Mouse (Mus musculus): ENCODE measurements around the gene Ppp1r9b. TPM values are rescaled to one million over a fixed set of nuclear protein-coding genes. Genes with fewer than 3 reads are reported as not detected.
A peak's percentile ranks its signal among the peaks of the same experiment; 100 is the strongest.

The Ppp1r9b gene
- polyA plus RNA-seq, 1 experiment from 2014 or later: 5.6 TPM

GRCm38 (mm10) chr11:95024439-95025184, 33.8 kb downstream of the Ppp1r9b start:
- Histone ChIP-seq H3K9ac (ENCODE audit: low read depth, low read length) (no peak overlapping the region), H3K36me3 (ENCODE audit: control insufficient read depth, insufficient read depth, low read length) (peaks cover 4% of the 10 kb centered on the region; the same call in 1 of the 2 replicates), H3K9me3 (ENCODE audit: control insufficient read depth, low read length) (no peaks in the 10 kb centered on the region), H3K4me2 (ENCODE audit: low read depth, low read length) (no peak overlapping the region), H3K27ac (ENCODE audit: low read length) (no peak overlapping the region), H3K4me3 (ENCODE audit: low read length) (no peak overlapping the region), H3K27me3 (replicated peaks; ENCODE audit: control insufficient read depth, insufficient read depth, low read length) (no peaks in the 10 kb centered on the region), H3K4me1 (ENCODE audit: control insufficient read depth, insufficient read depth, low read length) (no peaks in the 10 kb centered on the region)
- no peak for ATAC-seq
- 72% methylated on average over 29 of the region's 29 CpGs for WGBS

DNA sequence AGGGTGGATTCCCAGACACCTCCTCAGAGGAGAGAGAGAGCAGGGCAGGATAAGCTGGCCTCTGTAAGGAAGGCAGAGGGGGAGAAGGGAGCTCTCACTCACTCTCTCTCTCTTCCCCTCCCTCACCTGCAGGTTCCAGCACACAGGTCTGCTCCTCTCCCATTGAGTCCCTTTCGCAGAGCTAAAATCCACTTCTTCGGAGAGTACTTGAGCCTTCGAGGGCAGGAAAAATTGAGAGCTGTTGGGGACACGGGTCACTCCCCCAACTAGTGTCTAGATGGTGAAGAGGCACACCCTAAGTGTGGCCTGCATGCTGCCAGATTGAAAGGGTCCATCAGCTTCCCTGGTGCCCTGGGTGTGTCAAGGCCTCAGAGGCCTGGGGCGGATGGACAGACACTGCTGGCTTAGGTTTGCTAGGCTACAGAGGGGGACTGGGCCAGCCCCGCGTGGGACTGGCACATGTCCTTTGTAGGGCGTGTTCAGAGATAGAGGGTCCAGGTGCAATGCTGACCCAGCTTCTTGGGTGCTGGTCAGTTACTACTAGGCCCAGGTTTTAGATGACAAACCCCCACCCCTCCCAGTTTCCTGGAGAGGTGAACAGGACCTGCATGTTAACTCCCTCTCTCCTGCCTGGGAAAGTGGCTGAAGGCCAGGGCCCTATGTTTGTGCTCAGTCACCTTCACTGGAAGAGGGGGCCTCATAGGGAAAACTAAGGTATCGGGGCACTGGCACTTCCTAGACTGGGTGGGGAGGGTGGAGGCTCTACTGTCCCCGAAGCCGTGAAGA, 34.6 kb downstream of the Ppp1r9b start:
- H3K36me3 ChIP-seq (ENCODE audit: control insufficient read depth, insufficient read depth, low read length): peaks cover 4% of the 10 kb centered on the region; the same call in 1 of the 2 replicates
- no peaks in the 10 kb centered on the region for H3K9me3 ChIP-seq (ENCODE audit: control insufficient read depth, low read length)
- H3K27me3 ChIP-seq (replicated peaks; ENCODE audit: control insufficient read depth, insufficient read depth, low read length): no peaks in the 10 kb centered on the region
- 84% methylated on average over 11 of the region's 11 CpGs for WGBS
- no peak overlapping the region for H3K4me3 ChIP-seq (ENCODE audit: low read length)
- no peak overlapping the region for H3K9ac ChIP-seq (ENCODE audit: low read depth, low read length)
- ATAC-seq: no peak
- no peak overlapping the region for H3K27ac ChIP-seq (ENCODE audit: low read length)
- no peaks in the 10 kb centered on the region for H3K4me1 ChIP-seq (ENCODE audit: control insufficient read depth, insufficient read depth, low read length)
- no peak overlapping the region for H3K4me2 ChIP-seq (ENCODE audit: low read depth, low read length)

DNA sequence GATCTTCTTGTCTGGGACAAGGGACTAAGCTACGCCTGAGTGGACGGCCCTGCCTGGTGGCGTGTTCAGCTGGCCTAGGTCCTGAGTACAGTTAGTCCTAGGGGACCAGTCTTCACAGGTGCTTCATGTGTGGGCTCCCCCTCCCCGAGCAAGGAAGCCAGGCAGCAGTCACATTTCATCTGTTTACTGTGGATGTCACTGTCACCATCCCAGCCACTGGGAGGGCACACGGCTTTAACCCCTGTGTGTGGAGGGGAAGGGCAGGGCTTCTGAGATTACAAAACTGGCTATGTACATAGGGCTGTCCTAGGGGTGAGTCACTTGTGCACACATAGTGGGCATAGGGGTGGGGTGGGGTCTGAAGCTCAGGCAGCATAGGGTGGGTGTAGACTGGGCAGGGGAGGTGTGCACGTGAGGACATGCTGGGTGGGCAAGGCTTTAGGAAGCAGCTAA, 35.3 kb downstream of the Ppp1r9b start:
- 65% methylated on average over 6 of the region's 6 CpGs for WGBS
- H3K36me3 ChIP-seq (ENCODE audit: control insufficient read depth, insufficient read depth, low read length): peaks cover 4% of the 10 kb centered on the region; the same call in 1 of the 2 replicates
- H3K4me1 ChIP-seq (ENCODE audit: control insufficient read depth, insufficient read depth, low read length): no peaks in the 10 kb centered on the region
- H3K27ac ChIP-seq (ENCODE audit: low read length): no peak overlapping the region
- no peaks in the 10 kb centered on the region for H3K27me3 ChIP-seq (replicated peaks; ENCODE audit: control insufficient read depth, insufficient read depth, low read length)
- H3K4me3 ChIP-seq (ENCODE audit: low read length): no peak overlapping the region
- H3K9me3 ChIP-seq (ENCODE audit: control insufficient read depth, low read length): no peaks in the 10 kb centered on the region
- no peak overlapping the region for H3K4me2 ChIP-seq (ENCODE audit: low read depth, low read length)
- 0 out of 2 replicates have a peak, but pooled peaks have one; percentile 19 for ATAC-seq
- H3K9ac ChIP-seq (ENCODE audit: low read depth, low read length): no peak overlapping the region

GRCm38 (mm10) chr11:95026849-95027248, 36.0 kb downstream of the Ppp1r9b start:
- 82% methylated on average over 6 of the region's 6 CpGs for WGBS
- no peaks in the 10 kb centered on the region for H3K9me3 ChIP-seq (ENCODE audit: control insufficient read depth, low read length)
- H3K4me1 ChIP-seq (ENCODE audit: control insufficient read depth, insufficient read depth, low read length): no peaks in the 10 kb centered on the region
- H3K36me3 ChIP-seq (ENCODE audit: control insufficient read depth, insufficient read depth, low read length): peaks cover 4% of the 10 kb centered on the region; the same call in 1 of the 2 replicates
- no peaks in the 10 kb centered on the region for H3K27me3 ChIP-seq (replicated peaks; ENCODE audit: control insufficient read depth, insufficient read depth, low read length)
- no peak for ATAC-seq
- no peak overlapping the region for H3K9ac ChIP-seq (ENCODE audit: low read depth, low read length)
- no peak overlapping the region for H3K4me3 ChIP-seq (ENCODE audit: low read length)
- no peak overlapping the region for H3K27ac ChIP-seq (ENCODE audit: low read length)
- H3K4me2 ChIP-seq (ENCODE audit: low read depth, low read length): no peak overlapping the region

GRCm38 (mm10) chr11:95027850-95028470, 37.1 kb downstream of the Ppp1r9b start:
- Histone ChIP-seq H3K27me3 (replicated peaks; ENCODE audit: control insufficient read depth, insufficient read depth, low read length) (no peaks in the 10 kb centered on the region), H3K4me1 (ENCODE audit: control insufficient read depth, insufficient read depth, low read length) (peaks cover 1% of the 10 kb centered on the region; the same call in 1 of the 2 replicates), H3K4me3 (ENCODE audit: low read length) (no peak overlapping the region), H3K27ac (ENCODE audit: low read length) (no peak overlapping the region), H3K9me3 (ENCODE audit: control insufficient read depth, low read length) (no peaks in the 10 kb centered on the region), H3K4me2 (ENCODE audit: low read depth, low read length) (no peak overlapping the region), H3K9ac (ENCODE audit: low read depth, low read length) (no peak overlapping the region), H3K36me3 (ENCODE audit: control insufficient read depth, insufficient read depth, low read length) (no peaks in the 10 kb centered on the region)
- 43% methylated on average over 13 of the region's 13 CpGs for WGBS
- no peak for ATAC-seq

GRCm38 (mm10) chr11:95032945-95033344, 42.1 kb downstream of the Ppp1r9b start:
- peaks cover 12% of the 10 kb centered on the region for H3K4me1 ChIP-seq (ENCODE audit: control insufficient read depth, insufficient read depth, low read length)
- H3K36me3 ChIP-seq (ENCODE audit: control insufficient read depth, insufficient read depth, low read length): peaks cover 2% of the 10 kb centered on the region; the same call in 1 of the 2 replicates
- peak; percentile 57 for ATAC-seq
- 34% methylated on average over 6 of the region's 6 CpGs for WGBS
- no peaks in the 10 kb centered on the region for H3K9me3 ChIP-seq (ENCODE audit: control insufficient read depth, low read length)
- no peak overlapping the region for H3K4me2 ChIP-seq (ENCODE audit: low read depth, low read length)
- H3K4me3 ChIP-seq (ENCODE audit: low read length): no peak overlapping the region
- no peaks in the 10 kb centered on the region for H3K27me3 ChIP-seq (replicated peaks; ENCODE audit: control insufficient read depth, insufficient read depth, low read length)
- H3K27ac ChIP-seq (ENCODE audit: low read length): no peak overlapping the region
- no peak overlapping the region for H3K9ac ChIP-seq (ENCODE audit: low read depth, low read length)

DNA sequence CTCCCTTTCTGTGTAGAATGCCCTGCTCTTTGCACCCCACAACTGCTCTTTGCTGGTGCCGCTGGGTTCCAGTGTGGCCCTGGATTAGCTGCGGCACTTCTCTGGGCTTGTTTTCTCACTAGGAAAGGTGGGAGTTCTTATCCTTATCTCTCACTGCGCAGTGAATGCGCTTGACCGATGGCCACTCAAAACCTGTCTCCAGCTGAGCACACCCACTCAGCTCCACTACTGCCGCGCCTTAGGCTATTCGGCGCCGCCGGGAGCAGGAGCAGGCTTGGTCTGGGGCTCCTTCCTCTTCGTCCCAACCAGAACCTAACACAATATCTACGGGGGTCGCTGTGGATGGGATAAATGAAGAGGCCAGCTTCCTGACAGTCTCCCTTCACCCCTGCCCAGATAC, 42.8 kb downstream of the Ppp1r9b start:
- H3K9ac ChIP-seq (ENCODE audit: low read depth, low read length): 0 out of 2 replicates have a peak overlapping the region, but pooled peaks have one; percentile 19
- no peak overlapping the region for H3K4me2 ChIP-seq (ENCODE audit: low read depth, low read length)
- H3K27me3 ChIP-seq (replicated peaks; ENCODE audit: control insufficient read depth, insufficient read depth, low read length): no peaks in the 10 kb centered on the region
- no peak overlapping the region; the same call in 1 of the 2 replicates for H3K27ac ChIP-seq (ENCODE audit: low read length)
- no peaks in the 10 kb centered on the region for H3K9me3 ChIP-seq (ENCODE audit: control insufficient read depth, low read length)
- H3K36me3 ChIP-seq (ENCODE audit: control insufficient read depth, insufficient read depth, low read length): peaks cover 2% of the 10 kb centered on the region; the same call in 1 of the 2 replicates
- ATAC-seq: peak; percentile 46
- H3K4me1 ChIP-seq (ENCODE audit: control insufficient read depth, insufficient read depth, low read length): peaks cover 17% of the 10 kb centered on the region
- WGBS: 38% methylated on average over 14 of the region's 14 CpGs
- no peak overlapping the region for H3K4me3 ChIP-seq (ENCODE audit: low read length)

DNA sequence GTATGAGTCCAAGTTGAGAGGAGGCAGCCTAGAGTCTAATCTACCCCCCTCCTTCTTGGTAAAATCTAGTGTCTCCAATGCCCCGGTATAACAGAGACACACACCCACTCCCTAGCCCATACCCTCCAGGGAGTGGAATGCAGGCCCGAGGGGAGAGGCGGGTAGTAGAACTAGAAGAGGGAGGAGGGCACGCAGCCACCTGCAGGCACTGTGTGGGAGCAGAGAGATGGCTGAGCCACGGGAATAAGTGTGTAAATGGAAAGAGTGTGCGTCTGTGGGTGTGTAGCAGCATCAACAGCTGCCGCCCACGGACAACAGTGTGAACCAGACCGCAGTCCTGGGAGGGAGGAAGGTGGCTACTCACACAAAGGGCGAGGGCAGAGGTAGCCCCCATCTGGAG, 44.1 kb downstream of the Ppp1r9b start:
- no peak overlapping the region for H3K27ac ChIP-seq (ENCODE audit: low read length)
- H3K4me2 ChIP-seq (ENCODE audit: low read depth, low read length): no peak overlapping the region
- no peaks in the 10 kb centered on the region for H3K27me3 ChIP-seq (replicated peaks; ENCODE audit: control insufficient read depth, insufficient read depth, low read length)
- no peak overlapping the region for H3K9ac ChIP-seq (ENCODE audit: low read depth, low read length)
- 76% methylated on average over 10 of the region's 10 CpGs for WGBS
- no peak for ATAC-seq
- peaks cover 26% of the 10 kb centered on the region for H3K4me1 ChIP-seq (ENCODE audit: control insufficient read depth, insufficient read depth, low read length)
- H3K9me3 ChIP-seq (ENCODE audit: control insufficient read depth, low read length): no peaks in the 10 kb centered on the region
- peaks cover 2% of the 10 kb centered on the region; the same call in 1 of the 2 replicates for H3K36me3 ChIP-seq (ENCODE audit: control insufficient read depth, insufficient read depth, low read length)
- no peak overlapping the region for H3K4me3 ChIP-seq (ENCODE audit: low read length)

GRCm38 (mm10) chr11:95036521-95036920, 45.7 kb downstream of the Ppp1r9b start:
- no peak overlapping the region for H3K27ac ChIP-seq (ENCODE audit: low read length)
- no peaks in the 10 kb centered on the region for H3K9me3 ChIP-seq (ENCODE audit: control insufficient read depth, low read length)
- H3K4me1 ChIP-seq (ENCODE audit: control insufficient read depth, insufficient read depth, low read length): peaks cover 33% of the 10 kb centered on the region
- H3K4me3 ChIP-seq (ENCODE audit: low read length): no peak overlapping the region
- 95% methylated on average over 5 of the region's 5 CpGs for WGBS
- no peak for ATAC-seq
- H3K4me2 ChIP-seq (ENCODE audit: low read depth, low read length): no peak overlapping the region
- no peaks in the 10 kb centered on the region for H3K27me3 ChIP-seq (replicated peaks; ENCODE audit: control insufficient read depth, insufficient read depth, low read length)
- H3K36me3 ChIP-seq (ENCODE audit: control insufficient read depth, insufficient read depth, low read length): peaks cover 2% of the 10 kb centered on the region; the same call in 1 of the 2 replicates
- H3K9ac ChIP-seq (ENCODE audit: low read depth, low read length): 0 out of 2 replicates have a peak overlapping the region, but pooled peaks have one; percentile 7

Measured in intestine, embryonic 16.5 days (tissue).